Mouse (Mus musculus) forebrain, embryonic 12.5 days (tissue): ENCODE data around the gene Lrrc8b. TPM values are rescaled to one million over a fixed set of nuclear protein-coding genes. Genes with fewer than 3 reads are reported as not detected.

Experiments used
- ATAC-seq: fragments of 200-750 bp; cut with Nextera tagmentation; 2 replicates; pipeline ENCODE4 v1.8.0; 2017; ENCODE audit warnings: moderate TSS enrichment; ENCODE audit not compliant: low FRiP score
- H3K27ac ChIP-seq: fragments of 300-500 bp; sonication (generic); 2 replicates; pipeline ENCODE4 v1.5.1; 2016; ENCODE audit warnings: mild to moderate bottlenecking
- H3K27me3 ChIP-seq: fragments of 300-500 bp; sonication (generic); 2 replicates; pipeline ENCODE4 v1.6.1; 2016; ENCODE audit warnings: mild to moderate bottlenecking
- H3K36me3 ChIP-seq: fragments of 300-500 bp; sonication (generic); replicated peaks from 2 replicates; pipeline ENCODE4 v1.6.1; 2016; ENCODE audit warnings: mild to moderate bottlenecking
- H3K4me1 ChIP-seq: fragments of 300-500 bp; sonication (generic); 2 replicates; pipeline ENCODE4 v1.6.1; 2016
- H3K4me2 ChIP-seq: fragments of 300-500 bp; sonication (generic); 2 replicates; pipeline ENCODE4 v1.6.1; 2016; ENCODE audit warnings: mild to moderate bottlenecking, moderate library complexity
- H3K4me3 ChIP-seq: fragments of 300-500 bp; sonication (generic); replicated peaks from 2 replicates; pipeline ENCODE4 v1.5.1; 2016; ENCODE audit warnings: mild to moderate bottlenecking
- H3K9ac ChIP-seq: fragments of 300-500 bp; sonication (generic); 2 replicates; pipeline ENCODE4 v1.6.1; 2016; ENCODE audit warnings: mild to moderate bottlenecking
- H3K9me3 ChIP-seq: fragments of 300-500 bp; sonication (generic); 2 replicates; pipeline ENCODE4 v1.6.1; 2016
- WGBS: fragments of 180-500 bp; shearing (Covaris S2); methylation state at CpG from one replicate; pipeline ENCODE4 v1.1.7; 2016; 5-methylcytosine and 5-hydroxymethylcytosine counted together
- polyA plus RNA-seq: library from polyadenylated mRNA; unstranded; fragments of >200 nt; fragmentation: Nextera tagmentation; extraction: Ambion mirVana; gene quantifications from 2 replicates; pipeline ENCODE4 v1.2.1, GENCODE M21; 2016

Lrrc8b gene
- polyA plus RNA-seq, 1 experiment from 2014 or later, result 11.9 TPM

DNA sequence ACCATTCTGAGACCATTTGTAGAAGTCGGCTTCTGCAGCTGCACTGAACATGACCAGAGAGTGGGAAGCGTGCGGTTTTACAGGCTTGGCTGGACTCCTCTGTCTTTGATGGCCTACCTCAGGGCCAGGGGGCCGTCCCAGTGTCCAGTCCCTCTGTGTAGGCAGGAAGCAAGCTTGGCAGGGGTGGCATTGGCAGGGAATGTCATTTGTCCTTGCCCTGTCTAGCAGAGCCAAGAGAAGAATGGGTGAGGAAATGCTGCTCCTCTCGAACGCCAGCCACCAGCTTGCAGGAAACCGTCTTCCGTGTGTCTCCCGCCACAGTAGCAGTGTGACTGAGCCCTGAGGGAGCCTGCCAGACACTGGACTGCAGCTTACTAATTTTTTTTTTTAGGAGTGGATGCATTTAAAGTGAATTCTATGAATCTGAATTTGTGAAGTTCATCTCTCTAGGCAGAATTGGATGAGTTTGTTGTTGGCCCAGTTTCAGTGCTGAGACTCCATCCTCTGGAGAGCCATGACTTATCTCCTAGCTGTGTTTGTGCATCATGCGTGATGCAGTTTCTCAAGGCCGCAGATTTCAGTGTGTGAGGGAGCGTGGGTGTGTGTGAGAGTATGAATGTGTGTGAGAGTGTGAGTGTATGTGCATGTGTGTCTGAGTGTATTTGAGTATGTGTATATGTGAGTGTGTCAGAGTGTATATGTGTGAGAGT lies 12.8 kb downstream of the Lrrc8b start:
- no peak for ATAC-seq
- Histone ChIP-seq H3K27ac (no peak overlapping the region), H3K4me3 (no peak overlapping the region), H3K9ac (no peak overlapping the region), H3K9me3 (no peaks in the 10 kb centered on the region), H3K4me1 (no peaks in the 10 kb centered on the region), H3K36me3 (peaks cover 4% of the 10 kb centered on the region; the same call in 1 of the 2 replicates), H3K27me3 (no peaks in the 10 kb centered on the region), H3K4me2 (no peak overlapping the region)
- WGBS, result 88% methylated on average over 12 of the region's 12 CpGs

DNA sequence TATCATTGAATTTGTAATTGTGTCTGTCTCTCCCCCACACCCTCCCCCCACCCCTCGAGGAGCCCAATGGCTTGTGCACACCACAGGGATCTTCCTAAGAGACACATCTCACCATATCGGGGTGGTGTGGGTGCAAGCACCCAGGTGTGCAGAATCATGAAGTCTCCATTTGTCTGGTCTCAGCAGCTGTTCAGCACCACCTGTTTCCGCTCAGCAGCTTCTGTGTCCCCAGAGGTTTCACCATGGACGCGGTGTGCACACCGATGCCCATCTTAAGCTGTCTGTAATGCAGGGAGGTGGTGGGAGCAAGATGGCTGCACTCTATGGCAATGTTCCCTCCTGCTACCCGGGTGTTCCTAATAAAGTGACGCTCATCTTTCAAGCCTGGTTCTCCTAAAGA lies 14.6 kb downstream of the Lrrc8b start:
- no peaks in the 10 kb centered on the region for H3K9me3 ChIP-seq
- H3K4me3 ChIP-seq, result no peak overlapping the region
- no peaks in the 10 kb centered on the region for H3K4me1 ChIP-seq
- no peak for ATAC-seq
- H3K27ac ChIP-seq, result no peak overlapping the region
- H3K9ac ChIP-seq, result no peak overlapping the region
- H3K27me3 ChIP-seq, result no peaks in the 10 kb centered on the region
- H3K4me2 ChIP-seq, result no peak overlapping the region
- WGBS, result 91% methylated on average over 8 of the region's 8 CpGs
- H3K36me3 ChIP-seq, result no peaks in the 10 kb centered on the region

DNA sequence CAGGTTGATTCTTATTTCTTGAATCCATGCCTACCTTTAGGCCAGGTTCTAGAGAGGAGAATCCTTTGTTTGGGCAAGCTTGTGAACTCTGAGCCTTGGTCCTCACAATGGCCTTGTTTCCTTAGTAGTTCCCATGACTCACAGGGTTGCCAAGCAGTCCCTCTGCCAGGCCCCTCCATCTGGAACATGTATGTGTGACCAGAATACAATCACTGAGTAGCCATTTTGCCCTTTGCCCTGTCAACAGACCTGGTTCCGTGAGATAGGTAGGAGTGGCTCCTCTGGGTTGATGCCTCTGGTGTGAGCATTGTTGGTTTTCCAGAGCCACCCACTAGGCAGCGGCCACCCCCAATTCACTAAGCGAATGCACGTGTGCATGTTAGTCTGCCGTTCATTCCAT lies 24.0 kb downstream of the Lrrc8b start:
- 87% methylated on average over 5 of the region's 5 CpGs for WGBS
- no peak for ATAC-seq
- H3K27ac ChIP-seq, result no peak overlapping the region

DNA sequence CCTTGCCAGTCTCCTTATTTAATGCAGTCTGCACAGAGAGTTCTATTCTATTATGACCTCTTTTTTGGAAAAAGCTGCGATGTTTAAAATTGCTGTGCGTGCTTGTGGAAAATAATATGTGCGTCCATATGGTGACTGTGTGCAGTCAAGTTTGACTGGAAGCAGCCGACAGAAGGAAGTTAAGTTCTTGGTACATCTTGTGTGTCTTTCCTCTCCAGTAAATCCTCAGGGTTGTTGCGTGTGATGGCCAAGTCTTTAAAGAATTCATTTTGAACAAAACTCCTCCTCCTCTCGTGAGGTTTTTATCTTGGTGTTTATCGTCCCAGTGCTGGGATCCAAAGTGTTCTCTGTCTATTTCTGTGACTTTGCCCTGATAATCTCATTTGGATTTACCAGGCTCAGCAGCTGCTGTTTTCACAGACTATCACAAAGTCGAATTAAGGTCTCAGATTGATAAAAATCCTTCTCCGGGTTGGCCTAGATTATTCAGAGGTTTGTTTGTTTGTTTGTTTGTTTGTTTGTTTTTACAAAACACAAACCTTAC lies 25.5 kb downstream of the Lrrc8b start:
- Histone ChIP-seq H3K4me1 (no peaks in the 10 kb centered on the region), H3K27ac (no peak overlapping the region), H3K27me3 (no peaks in the 10 kb centered on the region), H3K9ac (no peak overlapping the region), H3K4me3 (no peak overlapping the region), H3K9me3 (no peaks in the 10 kb centered on the region), H3K36me3 (no peaks in the 10 kb centered on the region), H3K4me2 (no peak overlapping the region)
- WGBS, result 93% methylated on average over 9 of the region's 9 CpGs
- ATAC-seq, result no peak

More for the DNA sequence above, 24.0 kb downstream of the Lrrc8b start:
- Histone ChIP-seq H3K36me3 (no peaks in the 10 kb centered on the region), H3K9me3 (no peaks in the 10 kb centered on the region), H3K9ac (no peak overlapping the region), H3K4me3 (no peak overlapping the region), H3K27me3 (no peaks in the 10 kb centered on the region), H3K4me1 (no peaks in the 10 kb centered on the region), H3K4me2 (no peak overlapping the region)

DNA sequence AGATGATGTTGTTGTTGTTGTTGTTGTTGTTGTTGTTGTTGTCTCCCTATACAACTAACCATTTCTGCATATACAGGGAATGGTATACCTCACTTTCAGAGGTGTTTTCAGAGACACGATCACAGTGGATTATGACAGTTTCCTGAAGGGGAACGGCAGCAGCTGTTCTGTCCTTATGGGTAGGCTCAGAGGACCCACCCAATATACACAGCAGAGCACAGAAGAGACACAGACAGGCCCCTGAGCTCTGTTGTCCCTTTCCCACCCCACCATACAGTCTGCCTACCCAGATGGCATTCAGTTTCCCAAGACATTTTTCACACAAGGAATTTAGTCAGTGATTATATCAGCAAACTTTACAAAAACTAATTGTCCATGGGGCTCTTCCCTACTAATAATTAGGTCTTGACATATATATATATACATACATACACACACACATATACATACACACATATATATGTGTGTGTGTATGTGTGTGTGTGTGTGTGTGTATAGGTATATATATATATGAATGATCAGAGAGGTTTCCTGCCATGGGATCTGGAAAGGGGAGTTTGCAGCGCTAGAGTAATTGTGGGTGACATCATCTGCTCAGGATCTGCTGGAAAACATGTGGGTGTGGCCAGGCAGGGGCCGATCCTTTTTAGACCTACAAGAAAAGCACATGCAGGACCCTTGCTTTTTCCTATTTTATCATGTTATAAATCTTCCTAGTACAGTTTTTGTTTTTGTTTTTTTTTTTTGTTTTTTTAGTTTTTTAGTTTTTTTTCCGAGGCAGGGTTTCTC lies 26.8 kb downstream of the Lrrc8b start:
- ATAC-seq, result no peak
- Histone ChIP-seq H3K36me3 (no peaks in the 10 kb centered on the region), H3K4me3 (no peak overlapping the region), H3K9ac (no peak overlapping the region), H3K27ac (no peak overlapping the region), H3K27me3 (no peaks in the 10 kb centered on the region), H3K9me3 (no peaks in the 10 kb centered on the region), H3K4me1 (no peaks in the 10 kb centered on the region), H3K4me2 (no peak overlapping the region)
- 82% methylated on average over 5 of the region's 5 CpGs for WGBS

DNA sequence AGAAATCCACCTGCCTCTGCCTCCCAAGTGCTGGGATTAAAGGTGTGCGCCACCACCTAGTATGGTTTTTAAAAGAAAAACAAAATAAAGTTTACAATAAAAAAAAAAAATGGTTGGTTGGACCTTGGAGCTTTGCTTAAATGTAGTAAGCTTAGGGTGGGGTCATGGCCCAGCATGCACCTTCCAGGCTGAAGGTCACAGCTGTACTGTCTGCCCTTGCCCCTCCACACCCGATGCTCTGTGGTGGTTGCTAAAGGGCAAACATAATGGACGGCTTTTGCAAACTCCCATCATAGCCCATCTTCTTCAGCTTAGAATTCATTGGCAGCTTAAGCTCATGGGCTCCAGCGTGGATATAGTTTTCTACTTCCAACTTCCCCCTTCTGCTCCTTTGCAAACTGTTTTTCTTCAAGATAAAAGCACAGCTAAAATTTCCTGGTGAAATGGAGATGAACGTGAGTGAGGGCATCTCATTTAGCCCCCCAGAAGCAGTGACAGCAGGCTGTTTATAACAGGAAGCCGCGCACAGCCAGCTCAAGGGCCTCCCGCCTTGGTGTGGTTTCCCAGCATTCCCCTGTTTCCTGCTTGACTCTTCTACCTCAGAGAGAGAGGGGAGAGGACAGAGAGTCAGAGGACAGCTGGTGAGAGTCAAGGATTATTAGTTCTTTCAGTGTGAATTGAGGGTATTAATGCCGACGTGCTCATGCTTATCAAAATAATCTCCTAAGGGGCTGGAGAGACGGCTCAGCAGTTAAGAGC lies 27.7 kb downstream of the Lrrc8b start:
- Histone ChIP-seq H3K27me3 (no peaks in the 10 kb centered on the region), H3K4me3 (no peak overlapping the region), H3K9ac (no peak overlapping the region), H3K4me2 (no peak overlapping the region), H3K36me3 (no peaks in the 10 kb centered on the region), H3K9me3 (no peaks in the 10 kb centered on the region), H3K27ac (no peak overlapping the region), H3K4me1 (no peaks in the 10 kb centered on the region)
- WGBS, result 78% methylated on average over 11 of the region's 11 CpGs
- no peak for ATAC-seq

DNA sequence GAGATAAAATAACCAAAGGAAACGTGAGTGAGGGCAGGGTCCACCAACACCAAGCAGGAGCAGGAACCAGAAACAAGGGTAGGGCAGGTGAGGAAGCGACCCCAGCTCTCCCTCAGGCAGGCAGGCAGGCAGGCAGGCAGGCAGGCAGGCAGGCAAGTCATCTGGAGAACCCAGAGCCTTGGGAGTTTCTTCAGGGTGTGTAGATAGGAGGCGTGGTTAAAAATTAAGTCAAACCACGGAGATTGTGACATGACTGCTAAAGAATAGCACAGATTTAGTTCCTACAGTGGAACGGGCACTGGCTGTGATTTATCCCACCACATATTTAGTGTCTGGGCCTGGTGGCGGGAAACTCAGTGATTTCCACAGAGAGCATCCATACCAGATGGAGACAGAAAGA lies 30.1 kb downstream of the Lrrc8b start:
- no peak for ATAC-seq
- H3K36me3 ChIP-seq, result no peaks in the 10 kb centered on the region
- H3K27me3 ChIP-seq, result no peaks in the 10 kb centered on the region
- no peak overlapping the region for H3K27ac ChIP-seq
- H3K4me2 ChIP-seq, result no peak overlapping the region
- 82% methylated on average over 6 of the region's 6 CpGs for WGBS
- H3K9ac ChIP-seq, result no peak overlapping the region
- H3K4me1 ChIP-seq, result no peaks in the 10 kb centered on the region
- H3K4me3 ChIP-seq, result no peak overlapping the region
- H3K9me3 ChIP-seq, result no peaks in the 10 kb centered on the region

DNA sequence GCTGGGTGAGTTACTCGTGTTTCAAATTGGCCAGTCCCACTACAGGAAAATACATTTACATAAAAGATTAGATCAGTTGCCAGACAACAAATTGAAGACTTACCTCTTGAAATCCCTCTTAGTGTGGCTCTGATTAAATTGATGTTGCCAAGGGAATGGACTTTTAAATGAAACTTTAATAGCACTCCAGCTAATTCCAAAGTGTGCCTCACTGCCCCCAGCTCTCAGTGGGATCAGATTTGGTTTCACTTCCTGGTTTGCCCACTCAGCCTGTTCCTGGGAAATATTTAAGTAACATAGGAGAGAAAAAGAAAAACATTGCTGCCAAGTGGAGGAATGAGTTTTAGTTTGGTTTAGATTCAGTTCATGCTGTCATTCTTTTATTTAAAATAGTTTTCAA lies 38.5 kb downstream of the Lrrc8b start:
- H3K4me3 ChIP-seq, result no peak overlapping the region
- H3K36me3 ChIP-seq, result no peaks in the 10 kb centered on the region
- H3K27ac ChIP-seq, result no peak overlapping the region
- H3K9me3 ChIP-seq, result no peaks in the 10 kb centered on the region
- 44% methylated on average over 1 of the region's 1 CpGs for WGBS
- H3K9ac ChIP-seq, result no peak overlapping the region
- no peak overlapping the region for H3K4me2 ChIP-seq
- H3K4me1 ChIP-seq, result 0 out of 2 replicates have a peak, but pooled peaks cover 3% of the 10 kb centered on the region
- no peak for ATAC-seq
- no peaks in the 10 kb centered on the region for H3K27me3 ChIP-seq

DNA sequence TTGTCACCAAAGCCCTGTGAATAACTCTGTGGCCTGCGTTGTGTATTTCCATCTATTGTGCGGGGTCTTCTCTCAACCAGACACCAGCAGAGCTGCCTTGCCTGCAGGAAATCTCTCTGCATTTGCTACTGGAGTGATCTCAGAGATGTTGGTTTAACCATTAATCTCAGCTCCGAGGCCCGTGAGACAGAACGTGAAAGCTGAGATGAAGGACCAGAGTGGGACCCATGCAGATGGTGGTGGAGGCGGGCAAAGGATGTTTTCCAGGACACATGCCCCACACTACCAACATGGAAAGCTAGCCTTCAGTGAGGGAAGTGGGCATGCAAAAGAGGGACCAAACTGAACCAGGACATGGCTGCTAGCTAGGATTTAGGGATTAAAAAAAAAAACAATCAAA lies 43.5 kb downstream of the Lrrc8b start:
- Histone ChIP-seq H3K9me3 (no peaks in the 10 kb centered on the region), H3K9ac (no peak overlapping the region), H3K4me1 (0 out of 2 replicates have a peak, but pooled peaks cover 3% of the 10 kb centered on the region), H3K4me3 (no peak overlapping the region), H3K27me3 (no peaks in the 10 kb centered on the region), H3K4me2 (no peak overlapping the region), H3K36me3 (no peaks in the 10 kb centered on the region), H3K27ac (no peak overlapping the region)
- 89% methylated on average over 6 of the region's 6 CpGs for WGBS
- no peak for ATAC-seq

DNA sequence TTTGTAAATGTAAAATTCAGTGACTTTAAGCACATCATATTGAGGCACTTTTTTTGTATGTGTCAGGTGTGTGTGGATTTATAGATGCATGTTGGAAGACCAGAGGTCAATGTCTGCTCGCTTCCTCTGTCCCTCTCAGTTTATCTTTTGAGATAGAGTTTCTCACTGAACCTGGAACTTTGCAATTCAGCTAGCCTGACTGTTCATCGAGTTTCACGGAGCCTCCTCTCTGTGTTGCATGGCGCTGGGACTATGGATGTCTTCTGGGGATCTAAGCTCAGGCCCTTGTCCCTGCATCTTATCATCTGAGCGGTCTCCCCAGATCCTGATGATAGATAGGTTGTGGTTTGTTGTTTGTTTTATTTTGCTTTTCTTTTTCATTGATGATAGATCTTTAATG lies 45.0 kb downstream of the Lrrc8b start:
- Histone ChIP-seq H3K27ac (no peak overlapping the region), H3K9me3 (no peaks in the 10 kb centered on the region), H3K36me3 (no peaks in the 10 kb centered on the region), H3K4me1 (0 out of 2 replicates have a peak, but pooled peaks cover 3% of the 10 kb centered on the region), H3K4me3 (no peak overlapping the region), H3K9ac (no peak overlapping the region), H3K4me2 (no peak overlapping the region), H3K27me3 (no peaks in the 10 kb centered on the region)
- 89% methylated on average over 5 of the region's 5 CpGs for WGBS
- no peak for ATAC-seq

DNA sequence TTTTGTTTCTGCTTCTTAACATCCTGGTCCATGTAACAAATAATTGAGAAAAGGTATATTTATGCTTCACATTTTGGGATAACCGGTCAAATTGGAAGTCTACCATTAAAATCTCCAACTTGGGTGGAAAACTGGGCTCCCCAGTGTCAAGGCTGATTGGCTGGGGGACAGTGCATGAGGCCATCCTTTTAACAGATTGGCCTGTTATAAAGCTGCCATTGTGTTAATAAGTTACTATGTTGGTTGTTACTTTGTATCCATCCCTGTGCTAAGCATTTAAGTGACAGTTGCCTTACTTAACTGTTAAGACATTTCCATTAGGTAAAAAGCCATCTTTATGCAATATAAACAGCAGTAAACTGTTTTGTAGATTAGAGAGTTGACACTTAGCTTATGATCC lies 45.5 kb downstream of the Lrrc8b start:
- 90% methylated on average over 1 of the region's 1 CpGs for WGBS
- Histone ChIP-seq H3K36me3 (no peaks in the 10 kb centered on the region), H3K27ac (no peak overlapping the region), H3K27me3 (no peaks in the 10 kb centered on the region), H3K9me3 (no peaks in the 10 kb centered on the region), H3K4me2 (no peak overlapping the region), H3K4me1 (0 out of 2 replicates have a peak, but pooled peaks cover 3% of the 10 kb centered on the region), H3K4me3 (no peak overlapping the region), H3K9ac (no peak overlapping the region)
- no peak for ATAC-seq

DNA sequence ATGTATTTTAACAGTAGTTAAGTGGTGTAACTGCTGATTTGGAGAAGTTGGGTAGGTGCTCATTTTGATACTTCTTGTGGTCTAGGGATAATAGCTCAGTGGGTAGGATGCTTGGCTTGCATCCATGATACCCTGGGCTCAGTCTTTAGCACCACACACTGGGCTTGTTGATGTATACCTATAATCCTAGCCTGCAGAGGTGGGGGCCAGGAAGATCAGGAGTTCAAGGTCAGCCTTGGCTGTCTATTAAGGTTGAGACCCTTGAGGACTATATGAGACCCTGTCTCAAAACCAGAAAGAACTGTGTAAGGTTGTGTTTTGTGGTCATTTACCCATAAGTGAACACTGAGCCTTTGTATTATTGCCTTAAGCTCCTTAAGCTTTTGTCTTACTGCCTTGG lies 49.1 kb downstream of the Lrrc8b start:
- Histone ChIP-seq H3K4me2 (no peak overlapping the region), H3K9ac (no peak overlapping the region), H3K9me3 (no peaks in the 10 kb centered on the region), H3K4me1 (0 out of 2 replicates have a peak, but pooled peaks cover 5% of the 10 kb centered on the region), H3K27ac (no peak overlapping the region), H3K4me3 (no peak overlapping the region), H3K36me3 (no peaks in the 10 kb centered on the region), H3K27me3 (no peaks in the 10 kb centered on the region)
- no peak for ATAC-seq
